Comparison of ENCODE assay signal across 10 mouse cellular contexts in genomic region chr5:143617487-143618209, GRCm38 (mm10). TPM values are rescaled to one million over a fixed set of nuclear protein-coding genes. Genes with fewer than 3 reads are reported as not detected.
DNase-seq lines count a peak whose midpoint lies in the region; ATAC-seq and TF ChIP-seq lines count a peak whose summit lies in the region.
"Had no signal": no experiment of that assay in that cellular context is flagged by ENCODE, and none has a peak within 500 bp of the region (broad histone marks: within the 10 kb centered on the region; RNA-seq: fewer than 3 reads in every experiment).

No protein-coding gene starts in this region.

- peak overlapping the region; percentile 12; the same call in 1 of the 2 replicates for H3K9ac ChIP-seq in heart, embryonic 14.5 days (ENCODE audit: low read length)
- H3K9ac ChIP-seq: lung, embryonic 15.5 days had no signal

- no peak for TF ChIP-seq POLR2A in lung, adult 2 months (IDR thresholded peaks at IDR 0.05; ENCODE audit: borderline replicate concordance, extremely low read depth, low read depth, low read length)

- WGBS in lung, adult 2 months, result 63% methylated on average over 10 of the region's 10 CpGs
- WGBS in heart, embryonic 14.5 days, result 19% methylated on average over 10 of the region's 10 CpGs

- H3K9me3 ChIP-seq in heart, embryonic 14.5 days (ENCODE audit: control insufficient read depth, low read length), result no peaks in the 10 kb centered on the region
- H3K9me3 ChIP-seq: lung, embryonic 15.5 days had no signal

- no peak for TF ChIP-seq CTCF in lung, adult 2 months (IDR thresholded peaks at IDR 0.05; ENCODE audit: insufficient read depth, low read length)

- H3K4me1 ChIP-seq in lung, adult 2 months (ENCODE audit: control insufficient read depth, insufficient read depth, low read length), result peaks cover 11% of the 10 kb centered on the region
- peaks cover 19 to 27% of the 10 kb centered on the region in 2 experiments for H3K4me1 ChIP-seq in heart, embryonic 14.5 days (ENCODE audit: control insufficient read depth in 2 of 2, insufficient read depth in 2 of 2, low read length in 2 of 2)

- peak overlapping the region; percentile 50 to 87 for H3K27ac ChIP-seq in heart, embryonic 14.5 days (replicated peaks in 1 of 2; ENCODE audit: control insufficient read depth in 1 of 2, insufficient read depth in 1 of 2, low read depth in 2 of 2, low read length in 2 of 2)
- H3K27ac ChIP-seq: lung, embryonic 15.5 days had no signal

- H3K27me3 ChIP-seq in heart, embryonic 14.5 days (ENCODE audit: control insufficient read depth, insufficient read depth, low read length), result no peaks in the 10 kb centered on the region
- H3K27me3 ChIP-seq: lung, embryonic 15.5 days had no signal

- no peak overlapping the region for H3K4me3 ChIP-seq in lung, adult 2 months (replicated peaks; ENCODE audit: extremely low read depth, low read depth, low read length)
- H3K4me3 ChIP-seq in heart, embryonic 14.5 days (ENCODE audit: control insufficient read depth in 1 of 2, insufficient read depth in 1 of 2, low read depth in 1 of 2, low read length in 2 of 2), result no peak overlapping the region
- H3K4me3 ChIP-seq: lung, embryonic 15.5 days had no signal

- H3K36me3 ChIP-seq in heart, embryonic 14.5 days (ENCODE audit: control insufficient read depth, insufficient read depth, low read length), result no peaks in the 10 kb centered on the region
- H3K36me3 ChIP-seq: lung, embryonic 15.5 days had no signal

- H3K4me2 ChIP-seq in heart, embryonic 14.5 days (ENCODE audit: low read length), result 0 out of 2 replicates have a peak overlapping the region, but pooled peaks have one; percentile 9
- H3K4me2 ChIP-seq: lung, embryonic 15.5 days had no signal

- ATAC-seq in heart, embryonic 14.5 days (ENCODE audit: insufficient number of reproducible peaks, insufficient read depth, low FRiP score, low read depth), result no peak
- ATAC-seq in erythroblast, adult 5-6 weeks (replicated peaks; ENCODE audit: low FRiP score, poor library complexity, severe bottlenecking), result no peak

- DNase-seq in adrenal gland, postnatal 36 days, result peak; percentile 47 to 63
- no peak for DNase-seq in adrenal gland, postnatal 10 days
- peak; percentile 28 for DNase-seq in lung, postnatal 10 days
- DNase-seq in lung, adult 2 months, result no peak
- DNase-seq in testis, postnatal 10 days (ENCODE audit: low spot score), result peak; percentile 61
- DNase-seq in lung, postnatal 25 days (ENCODE audit: low spot score), result no peak
- DNase-seq: right cerebral cortex, postnatal 25 days had no signal

RNA-seq across cellular contexts. Expression of gene Cyth3, which starts 4.6 kb away (rescaled TPM):
- 100 to 1,000 TPM; 120 to 180 TPM for total RNA-seq in adrenal gland, postnatal 36 days (2021)
- 100 to 1,000 TPM; 123 to 151 TPM for total RNA-seq in adrenal gland, postnatal 10 days (2021)
- polyA plus RNA-seq in lung, adult 2 months (2012; rRNA removed), result 123 and 152 TPM in 2 replicates
- 49.2 and 56.2 TPM in 2 replicates for polyA plus RNA-seq in heart, embryonic 14.5 days (2014; fragmentation: Nextera tagmentation; extraction: Ambion mirVana)
- 105 and 106 TPM in 2 replicates for total RNA-seq in erythroblast, adult 5-6 weeks (2015; ENCODE audit: low replicate concordance)
- 145 and 205 TPM in 2 replicates for total RNA-seq in erythroblast, adult 5-6 weeks (2017; ENCODE audit: low replicate concordance)

Comparison
In these comparisons a context has a peak if more than half of its experiments do, and no peak if none do; other contexts are left out.
1. DNase-seq: peak in adrenal gland, postnatal 36 days (2 of 2), lung, postnatal 10 days (single experiment) and testis, postnatal 10 days (single experiment); none in adrenal gland, postnatal 10 days (single experiment), lung, adult 2 months (single experiment) and lung, postnatal 25 days (single experiment).